29 mouse cellular contexts compared by ENCODE assay signal in the genomic region with DNA sequence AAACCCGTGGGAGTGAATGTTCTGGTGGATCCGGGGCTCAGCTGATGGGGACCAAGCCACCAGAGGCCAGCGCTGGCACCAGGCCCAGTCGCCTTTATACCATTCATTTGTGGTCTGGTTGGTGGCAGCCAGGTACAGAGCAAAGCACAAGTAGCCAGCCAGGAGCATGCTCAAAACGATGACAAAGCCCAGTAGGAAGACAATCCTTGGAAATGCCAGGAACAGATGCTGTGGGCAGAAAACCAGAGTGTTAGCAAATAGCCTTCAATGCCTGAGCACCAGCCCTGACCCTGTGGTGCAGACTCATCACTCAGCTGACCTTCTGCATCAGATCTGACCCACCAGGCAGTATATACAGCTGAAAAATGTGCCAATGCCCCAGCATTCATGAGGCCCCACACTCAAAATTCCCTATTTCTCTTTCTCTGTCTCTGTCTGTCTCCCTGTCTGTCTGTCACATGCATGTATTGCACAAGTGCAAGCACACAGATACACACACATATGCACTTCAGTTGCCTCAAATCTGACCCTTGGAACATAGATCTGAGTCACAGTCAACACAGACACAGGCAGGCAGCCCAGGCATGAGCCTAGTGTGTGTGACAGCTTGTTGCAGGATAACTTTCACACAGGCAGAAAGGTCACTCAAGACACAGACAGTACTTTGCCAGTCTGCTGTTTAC. TPM values are rescaled to one million over a fixed set of nuclear protein-coding genes. Genes with fewer than 3 reads are reported as not detected.
A peak's percentile ranks its signal among the peaks of the same experiment; 100 is the strongest.
DNase-seq lines count a peak whose midpoint lies in the region; ATAC-seq lines count a peak whose summit lies in the region.
"Had no signal": no experiment of that assay in that cellular context is flagged by ENCODE, and none has a peak within 500 bp of the region (broad histone marks: within the 10 kb centered on the region; RNA-seq: fewer than 3 reads in every experiment).

No protein-coding gene starts in this region.

- H3K4me2 ChIP-seq in kidney, embryonic 15.5 days: no peak overlapping the region
- H3K4me2 ChIP-seq: heart, embryonic 12.5 days; limb, embryonic 15.5 days; midbrain, embryonic 12.5 days had no signal

- peak; percentile 58 for DNase-seq in cerebellum, adult 11-12 months
- no peak for DNase-seq in cerebellum, postnatal 4 days (ENCODE audit: low spot score in 2 of 2)
- DNase-seq in MN1 (ENCODE audit: low spot score): peak; percentile 56
- peak; percentile 36 for DNase-seq in adrenal gland, postnatal 10 days
- peak; percentile 42 to 49 for DNase-seq in cerebellum, postnatal 14 days
- DNase-seq: gastrocnemius, postnatal 25 days; heart, adult 18-20 months; heart, postnatal 10 days; left cerebral cortex, postnatal 4 days; lung, adult 18-20 months; lung, postnatal 10 days; right cerebral cortex, postnatal 25 days; spleen, adult 18-20 months had no signal

- no peak overlapping the region for H3K27ac ChIP-seq in kidney, embryonic 15.5 days
- H3K27ac ChIP-seq: forebrain, embryonic 10.5 days; hindbrain, embryonic 10.5 days; left cerebral cortex, adult 2 months; limb, embryonic 15.5 days; midbrain, embryonic 12.5 days had no signal

- no peaks in the 10 kb centered on the region for H3K9me3 ChIP-seq in kidney, embryonic 15.5 days (replicated peaks)
- H3K9me3 ChIP-seq: forebrain, embryonic 10.5 days; G1E; heart, embryonic 12.5 days; hindbrain, embryonic 10.5 days; limb, embryonic 15.5 days; midbrain, embryonic 12.5 days had no signal

- WGBS in kidney, embryonic 15.5 days: 84% methylated on average over 5 of the region's 5 CpGs

- H3K4me1 ChIP-seq in kidney, embryonic 15.5 days: peaks cover 26% of the 10 kb centered on the region

- H3K9ac ChIP-seq in kidney, embryonic 15.5 days: no peak overlapping the region
- H3K9ac ChIP-seq: heart, embryonic 12.5 days; limb, embryonic 15.5 days; midbrain, embryonic 12.5 days had no signal

- no peak for ATAC-seq in kidney, embryonic 15.5 days (replicated peaks; ENCODE audit: low FRiP score)
- ATAC-seq in megakaryocyte progenitor cell, adult 5-6 weeks (replicated peaks; ENCODE audit: poor library complexity): no peak
- ATAC-seq: activated CD4-positive, CD25-positive, alpha-beta regulatory T cell, adult 4 months; forebrain, embryonic 16.5 days; intestine, postnatal 0 days had no signal

- no peak overlapping the region for H3K4me3 ChIP-seq in kidney, embryonic 15.5 days (replicated peaks)
- H3K4me3 ChIP-seq: forebrain, embryonic 10.5 days; heart, embryonic 12.5 days; hindbrain, embryonic 10.5 days; left cerebral cortex, adult 2 months; limb, embryonic 15.5 days; midbrain, embryonic 12.5 days had no signal

- H3K36me3 ChIP-seq in kidney, embryonic 15.5 days: peaks cover 75% of the 10 kb centered on the region

- H3K27me3 ChIP-seq in kidney, embryonic 15.5 days: no peaks in the 10 kb centered on the region
- H3K27me3 ChIP-seq: CH12.LX; heart, embryonic 12.5 days; limb, embryonic 15.5 days; midbrain, embryonic 12.5 days had no signal

RNA-seq across cellular contexts. Expression of a gene that starts 1.6 kb away (rescaled TPM):
- total RNA-seq in adrenal gland, postnatal 10 days (2021): 10 to 100 TPM; 23.0 to 23.5 TPM
- polyA plus RNA-seq in kidney, embryonic 15.5 days (2015; fragmentation: Nextera tagmentation; extraction: Ambion mirVana): 39.9 and 43.6 TPM in 2 replicates
- 40.4 and 41.5 TPM in 2 replicates for total RNA-seq in megakaryocyte progenitor cell, adult 5-6 weeks (2015)
- total RNA-seq in megakaryocyte progenitor cell, adult 5-6 weeks (2017): 23.7 and 23.8 TPM in 2 replicates

RNA-seq across cellular contexts. Expression of a gene that starts 12.3 kb away (rescaled TPM):
- 10 to 100 TPM; 50.3 to 50.9 TPM for total RNA-seq in adrenal gland, postnatal 10 days (2021)
- 74.3 and 76.4 TPM in 2 replicates for polyA plus RNA-seq in kidney, embryonic 15.5 days (2015; fragmentation: Nextera tagmentation; extraction: Ambion mirVana)
- total RNA-seq in megakaryocyte progenitor cell, adult 5-6 weeks (2015): 58.7 and 66.4 TPM in 2 replicates
- total RNA-seq in megakaryocyte progenitor cell, adult 5-6 weeks (2017): 36.2 and 38.7 TPM in 2 replicates

RNA-seq across cellular contexts. Expression of a gene that starts 23.3 kb away (rescaled TPM):
- total RNA-seq in adrenal gland, postnatal 10 days (2021): under 1 TPM; 0.73 to 0.78 TPM
- polyA plus RNA-seq in kidney, embryonic 15.5 days (2015; fragmentation: Nextera tagmentation; extraction: Ambion mirVana): 0.08 TPM in 2 replicates
- total RNA-seq in megakaryocyte progenitor cell, adult 5-6 weeks (2015): not detected in 2 replicates
- not detected in 2 replicates for total RNA-seq in megakaryocyte progenitor cell, adult 5-6 weeks (2017)
- total RNA-seq: CH12.LX; neutrophil, adult 5-6 weeks had no signal
- polyA plus RNA-seq: activated CD4-positive, CD25-positive, alpha-beta regulatory T cell, adult 4 months; embryonic facial prominence, embryonic 11.5 days; forebrain, embryonic 10.5 days; heart, embryonic 12.5 days; hindbrain, embryonic 10.5 days; intestine, postnatal 0 days; midbrain, embryonic 12.5 days; testis, adult 2 months had no signal

RNA-seq across cellular contexts. Expression of a gene that starts 40.4 kb away (rescaled TPM):
- total RNA-seq in adrenal gland, postnatal 10 days (2021): under 1 TPM; 0.24 to 0.85 TPM
- 0.14 TPM in 1 of 2 replicates, not detected in the other for polyA plus RNA-seq in kidney, embryonic 15.5 days (2015; fragmentation: Nextera tagmentation; extraction: Ambion mirVana)
- total RNA-seq in megakaryocyte progenitor cell, adult 5-6 weeks (2015): not detected in 2 replicates
- not detected in 2 replicates for total RNA-seq in megakaryocyte progenitor cell, adult 5-6 weeks (2017)
- total RNA-seq: CH12.LX; gastrocnemius, postnatal 25 days; heart, adult 18-20 months; heart, postnatal 10 days; neutrophil, adult 5-6 weeks had no signal
- polyA plus RNA-seq: activated CD4-positive, CD25-positive, alpha-beta regulatory T cell, adult 4 months; G1E had no signal

RNA-seq across cellular contexts. Expression of a gene that starts 46.9 kb away (rescaled TPM):
- 1 to 10 TPM; 7.3 to 8.1 TPM for total RNA-seq in adrenal gland, postnatal 10 days (2021)
- 3.2 and 3.3 TPM in 2 replicates for polyA plus RNA-seq in kidney, embryonic 15.5 days (2015; fragmentation: Nextera tagmentation; extraction: Ambion mirVana)
- total RNA-seq in megakaryocyte progenitor cell, adult 5-6 weeks (2015): 0.44 and 0.59 TPM in 2 replicates
- total RNA-seq in megakaryocyte progenitor cell, adult 5-6 weeks (2017): 1.8 and 3.7 TPM in 2 replicates

Comparison
In these comparisons a context has a peak if more than half of its experiments do, and no peak if none do; other contexts are left out.
1. DNase-seq: peak in cerebellum, adult 11-12 months (single experiment), MN1 (single experiment), adrenal gland, postnatal 10 days (single experiment) and cerebellum, postnatal 14 days (2 of 2); none in cerebellum, postnatal 4 days (0 of 2).